Mouse (Mus musculus) MEL-GATA-1-ER (cell line): ENCODE results near the gene Chst11.

Source experiments
- DNase-seq: peaks from one replicate; pipeline ENCODE4 v3.0.0-alpha.2; 2012; ENCODE audit warnings: low read depth; ENCODE audit errors: extremely low read depth

Chst11 gene

GRCm38 (mm10) chr10:83167492-83167891 is 182.2 kb downstream of the Chst11 start:
- DNase-seq: no peak

GRCm38 (mm10) chr10:83168303-83169056 is 183.2 kb downstream of the Chst11 start:
- DNase-seq: no peak

- DNase-seq: no peak
These were observed 184.3 kb downstream of the Chst11 start for GRCm38 (mm10) chr10:83169554-83169953.

GRCm38 (mm10) chr10:83178151-83178550 is 192.9 kb downstream of the Chst11 start:
- no peak for DNase-seq

- DNase-seq: no peak
These were observed 193.4 kb downstream of the Chst11 start for GRCm38 (mm10) chr10:83178661-83179060.

- no peak for DNase-seq
These were observed 196.7 kb downstream of the Chst11 start for GRCm38 (mm10) chr10:83181831-83182572.

- DNase-seq: peak; percentile 27
These were observed 197.3 kb downstream of the Chst11 start for GRCm38 (mm10) chr10:83182573-83182960.

- peak; percentile 43 for DNase-seq
These were observed 198.6 kb downstream of the Chst11 start for GRCm38 (mm10) chr10:83183634-83184479.

- DNase-seq: peak; percentile 52
These were observed 199.3 kb downstream of the Chst11 start for GRCm38 (mm10) chr10:83184480-83185069.

GRCm38 (mm10) chr10:83185121-83185520 is 199.8 kb downstream of the Chst11 start:
- no peak for DNase-seq

GRCm38 (mm10) chr10:83186167-83186566 is 200.9 kb downstream of the Chst11 start:
- DNase-seq: no peak

GRCm38 (mm10) chr10:83186984-83187383 is 201.7 kb downstream of the Chst11 start:
- no peak for DNase-seq

GRCm38 (mm10) chr10:83189071-83189470 is 203.8 kb downstream of the Chst11 start:
- no peak for DNase-seq

- no peak for DNase-seq
These were observed 206.2 kb downstream of the Chst11 start for GRCm38 (mm10) chr10:83191476-83191875.

GRCm38 (mm10) chr10:83191982-83192381 is 206.7 kb downstream of the Chst11 start:
- DNase-seq: no peak

- no peak for DNase-seq
These were observed 212.5 kb downstream of the Chst11 start for GRCm38 (mm10) chr10:83197690-83198336.

GRCm38 (mm10) chr10:83198692-83199091 is 213.4 kb downstream of the Chst11 start:
- DNase-seq: no peak

GRCm38 (mm10) chr10:83199290-83199689 is 214.0 kb downstream of the Chst11 start:
- DNase-seq: no peak

GRCm38 (mm10) chr10:83201525-83201924 is 216.2 kb downstream of the Chst11 start:
- DNase-seq: no peak

GRCm38 (mm10) chr10:83202906-83203702 is 217.8 kb downstream of the Chst11 start:
- DNase-seq: no peak
